18 mouse cellular contexts compared by ENCODE assay signal in genomic region chr9:94607750-94608106, GRCm38 (mm10).
DNase-seq lines count a peak whose midpoint lies in the region; ATAC-seq and TF ChIP-seq lines count a peak whose summit lies in the region.
"Had no signal": no experiment of that assay in that cellular context is flagged by ENCODE, and none has a peak within 500 bp of the region (broad histone marks: within the 10 kb centered on the region; RNA-seq: fewer than 3 reads in every experiment).

No protein-coding gene starts in this region.

- no peak for TF ChIP-seq CTCF in stomach, postnatal 0 days (IDR thresholded peaks at IDR 0.05; ENCODE audit: low read depth)
- TF ChIP-seq CTCF in layer of hippocampus, adult 2 months (conservative IDR thresholded peaks at IDR 0.05): no peak

- no peak for ATAC-seq in embryonic facial prominence, embryonic 11.5 days (replicated peaks; ENCODE audit: insufficient number of reproducible peaks, low FRiP score, low TSS enrichment, low read depth)
- ATAC-seq in stomach, embryonic 15.5 days (ENCODE audit: insufficient read depth, low FRiP score, low read depth): no peak
- no peak for ATAC-seq in stomach, postnatal 0 days (ENCODE audit: low FRiP score, low TSS enrichment)
- ATAC-seq: midbrain, embryonic 13.5 days had no signal

- no peaks in the 10 kb centered on the region for H3K4me1 ChIP-seq in embryonic facial prominence, embryonic 11.5 days (ENCODE audit: control insufficient read depth, insufficient read depth, low read length)
- H3K4me1 ChIP-seq in embryonic facial prominence, embryonic 10.5 days: no peaks in the 10 kb centered on the region
- H3K4me1 ChIP-seq in stomach, embryonic 15.5 days: no peaks in the 10 kb centered on the region
- no peaks in the 10 kb centered on the region for H3K4me1 ChIP-seq in stomach, postnatal 0 days (replicated peaks; ENCODE audit: control insufficient read depth, insufficient read depth)
- H3K4me1 ChIP-seq in limb, embryonic 10.5 days: peaks cover 7% of the 10 kb centered on the region
- H3K4me1 ChIP-seq: heart, embryonic 10.5 days had no signal

- no peak overlapping the region for H3K4me3 ChIP-seq in embryonic facial prominence, embryonic 11.5 days (ENCODE audit: low read depth, low read length)
- no peak overlapping the region for H3K4me3 ChIP-seq in embryonic facial prominence, embryonic 10.5 days
- no peak overlapping the region for H3K4me3 ChIP-seq in stomach, embryonic 15.5 days (replicated peaks)
- H3K4me3 ChIP-seq in stomach, postnatal 0 days (ENCODE audit: low read depth, low read length): no peak overlapping the region
- H3K4me3 ChIP-seq in limb, embryonic 10.5 days: no peak overlapping the region
- no peak overlapping the region for H3K4me3 ChIP-seq in layer of hippocampus, adult 2 months
- H3K4me3 ChIP-seq: heart, embryonic 10.5 days; midbrain, embryonic 13.5 days had no signal

- H3K9me3 ChIP-seq in embryonic facial prominence, embryonic 11.5 days (replicated peaks; ENCODE audit: control insufficient read depth, low read length): no peaks in the 10 kb centered on the region
- H3K9me3 ChIP-seq in embryonic facial prominence, embryonic 10.5 days: no peaks in the 10 kb centered on the region
- no peaks in the 10 kb centered on the region for H3K9me3 ChIP-seq in stomach, embryonic 15.5 days
- H3K9me3 ChIP-seq in stomach, postnatal 0 days (ENCODE audit: control insufficient read depth, low read length): no peaks in the 10 kb centered on the region
- H3K9me3 ChIP-seq in limb, embryonic 10.5 days (replicated peaks): no peaks in the 10 kb centered on the region
- H3K9me3 ChIP-seq: heart, embryonic 10.5 days; midbrain, embryonic 13.5 days had no signal

- H3K27ac ChIP-seq in embryonic facial prominence, embryonic 11.5 days (replicated peaks; ENCODE audit: low read depth, low read length): no peak overlapping the region
- H3K27ac ChIP-seq in embryonic facial prominence, embryonic 10.5 days (replicated peaks): no peak overlapping the region
- peak overlapping the region; percentile 16; the same call in 1 of the 2 replicates for H3K27ac ChIP-seq in stomach, embryonic 15.5 days
- no peak overlapping the region; the same call in 1 of the 2 replicates for H3K27ac ChIP-seq in stomach, postnatal 0 days (replicated peaks)
- no peak overlapping the region for H3K27ac ChIP-seq in limb, embryonic 10.5 days
- H3K27ac ChIP-seq in layer of hippocampus, adult 2 months: no peak overlapping the region
- H3K27ac ChIP-seq: heart, embryonic 10.5 days; kidney, postnatal 0 days; liver, embryonic 14.5 days; midbrain, embryonic 13.5 days had no signal

- WGBS in embryonic facial prominence, embryonic 11.5 days: 71% methylated on average over 2 of the region's 2 CpGs
- 71% methylated on average over 2 of the region's 2 CpGs for WGBS in embryonic facial prominence, embryonic 10.5 days
- WGBS in stomach, embryonic 15.5 days: 20% methylated on average over 2 of the region's 2 CpGs
- WGBS in stomach, postnatal 0 days: 11% methylated on average over 2 of the region's 2 CpGs
- 66% methylated on average over 2 of the region's 2 CpGs for WGBS in limb, embryonic 10.5 days

- no peak overlapping the region for H3K4me2 ChIP-seq in embryonic facial prominence, embryonic 11.5 days (ENCODE audit: low read depth, low read length)
- H3K4me2 ChIP-seq in stomach, embryonic 15.5 days: no peak overlapping the region
- H3K4me2 ChIP-seq in stomach, postnatal 0 days (replicated peaks; ENCODE audit: low read depth): no peak overlapping the region
- H3K4me2 ChIP-seq: midbrain, embryonic 13.5 days had no signal

- no peaks in the 10 kb centered on the region for H3K36me3 ChIP-seq in embryonic facial prominence, embryonic 11.5 days (replicated peaks; ENCODE audit: control insufficient read depth, insufficient read depth, low read depth, low read length)
- no peaks in the 10 kb centered on the region for H3K36me3 ChIP-seq in embryonic facial prominence, embryonic 10.5 days (replicated peaks)
- H3K36me3 ChIP-seq in stomach, embryonic 15.5 days: no peaks in the 10 kb centered on the region
- H3K36me3 ChIP-seq in stomach, postnatal 0 days (ENCODE audit: control insufficient read depth, insufficient read depth, low read length): no peaks in the 10 kb centered on the region
- no peaks in the 10 kb centered on the region for H3K36me3 ChIP-seq in limb, embryonic 10.5 days
- H3K36me3 ChIP-seq: heart, embryonic 10.5 days; midbrain, embryonic 13.5 days had no signal

- intact Hi-C loops in heart, postnatal 10 days (cut with DNase I): no loop called here

- no peak overlapping the region for H3K9ac ChIP-seq in embryonic facial prominence, embryonic 11.5 days (replicated peaks; ENCODE audit: low read length)
- H3K9ac ChIP-seq in stomach, embryonic 15.5 days: no peak overlapping the region
- H3K9ac ChIP-seq in stomach, postnatal 0 days (ENCODE audit: low read length): no peak overlapping the region
- H3K9ac ChIP-seq: liver, embryonic 14.5 days; midbrain, embryonic 13.5 days had no signal

- no peaks in the 10 kb centered on the region for H3K27me3 ChIP-seq in embryonic facial prominence, embryonic 11.5 days (ENCODE audit: control insufficient read depth, insufficient read depth, low read length)
- H3K27me3 ChIP-seq in embryonic facial prominence, embryonic 10.5 days (replicated peaks; ENCODE audit: low read depth, poor library complexity, severe bottlenecking): no peaks in the 10 kb centered on the region
- H3K27me3 ChIP-seq in stomach, embryonic 15.5 days (replicated peaks): no peaks in the 10 kb centered on the region
- H3K27me3 ChIP-seq in stomach, postnatal 0 days (ENCODE audit: control insufficient read depth, insufficient read depth, low read length): no peaks in the 10 kb centered on the region
- no peaks in the 10 kb centered on the region for H3K27me3 ChIP-seq in limb, embryonic 10.5 days (ENCODE audit: low read depth, poor library complexity, severe bottlenecking)
- H3K27me3 ChIP-seq: midbrain, embryonic 13.5 days had no signal

- peak; percentile 21 for DNase-seq in embryonic facial prominence, embryonic 11.5 days (ENCODE audit: low spot score)
- no peak for DNase-seq in embryonic facial prominence, embryonic 10.5 days (ENCODE audit: low spot score)
- no peak for DNase-seq in stomach, postnatal 0 days (ENCODE audit: low spot score)
- DNase-seq in limb, embryonic 10.5 days (ENCODE audit: low spot score): peak; percentile 24
- no peak for DNase-seq in layer of hippocampus, adult 2 months (ENCODE audit: low spot score in 2 of 2)
- DNase-seq in heart, postnatal 10 days: no peak
- DNase-seq in retina, postnatal 1 day: no peak
- DNase-seq: adrenal gland, adult 2 months; cerebellum, adult 11-12 months; gastrocnemius, postnatal 10 days; lung, postnatal 36 days; right cerebral cortex, postnatal 25 days; thymus, adult 18-20 months had no signal

- no peak for TF ChIP-seq EP300 in stomach, postnatal 0 days (optimal IDR thresholded peaks at IDR 0.05)

Comparison
In these comparisons a context has a peak if more than half of its experiments do, and no peak if none do; other contexts are left out.
1. DNase-seq: peak in embryonic facial prominence, embryonic 11.5 days (single experiment) and limb, embryonic 10.5 days (single experiment); none in embryonic facial prominence, embryonic 10.5 days (single experiment), stomach, postnatal 0 days (single experiment), layer of hippocampus, adult 2 months (0 of 2), heart, postnatal 10 days (0 of 2) and retina, postnatal 1 day (single experiment).